Mouse (Mus musculus) midbrain, embryonic 12.5 days (tissue): ENCODE data around the gene Snx29. TPM values are rescaled to one million over a fixed set of nuclear protein-coding genes. Genes with fewer than 3 reads are reported as not detected.
"Not testable (repeated sequence)": the region's sequence is repeated elsewhere in the genome, so short reads cannot be mapped to it uniquely, and the experiment has no call there.

Experiments
- ATAC-seq: fragments of 200-750 bp; cut with Nextera tagmentation; 2 replicates; pipeline ENCODE4 v1.8.0; 2017; ENCODE audit warnings: low read depth, moderate TSS enrichment, moderate library complexity; ENCODE audit not compliant: low FRiP score
- H3K27ac ChIP-seq: fragments of 300-500 bp; sonication (generic); replicated peaks from 2 replicates; pipeline ENCODE4 v1.5.1; 2016; ENCODE audit warnings: mild to moderate bottlenecking
- H3K27me3 ChIP-seq: fragments of 300-500 bp; sonication (generic); 2 replicates; pipeline ENCODE4 v1.6.1; 2016; ENCODE audit warnings: mild to moderate bottlenecking
- H3K36me3 ChIP-seq: fragments of 300-500 bp; sonication (generic); 2 replicates; pipeline ENCODE4 v1.6.1; 2016
- H3K4me1 ChIP-seq: fragments of 300-500 bp; sonication (generic); 2 replicates; pipeline ENCODE4 v1.6.1; 2016
- H3K4me2 ChIP-seq: fragments of 300-500 bp; sonication (generic); replicated peaks from 2 replicates; pipeline ENCODE4 v1.6.1; 2016; ENCODE audit warnings: mild to moderate bottlenecking, moderate library complexity
- H3K4me3 ChIP-seq: fragments of 300-500 bp; sonication (generic); 2 replicates; pipeline ENCODE4 v1.5.1; 2016; ENCODE audit warnings: mild to moderate bottlenecking
- H3K9ac ChIP-seq: fragments of 300-500 bp; sonication (generic); replicated peaks from 2 replicates; pipeline ENCODE4 v1.6.1; 2016; ENCODE audit warnings: mild to moderate bottlenecking, moderate library complexity
- H3K9me3 ChIP-seq: fragments of 300-500 bp; sonication (generic); 2 replicates; pipeline ENCODE4 v1.6.1; 2016; ENCODE audit warnings: mild to moderate bottlenecking
- WGBS: fragments of 180-500 bp; shearing (Covaris S2); methylation state at CpG from one replicate; pipeline ENCODE4 v1.1.7; 2016; 5-methylcytosine and 5-hydroxymethylcytosine counted together
- polyA plus RNA-seq: library from polyadenylated mRNA; unstranded; fragments of >200 nt; fragmentation: Nextera tagmentation; extraction: Ambion mirVana; gene quantifications from 2 replicates; pipeline ENCODE4 v1.2.1, GENCODE M21; 2016

Snx29 gene
- polyA plus RNA-seq, 1 experiment from 2014 or later = 19.6 TPM

GRCm38 (mm10) chr16:11568601-11569000 is 245.9 kb downstream of the Snx29 start:
- Histone ChIP-seq H3K27ac (no peak overlapping the region), H3K27me3 (no peaks in the 10 kb centered on the region; the same call in 1 of the 2 replicates), H3K4me1 (0 out of 2 replicates have a peak, but pooled peaks cover 3% of the 10 kb centered on the region), H3K36me3 (no peaks in the 10 kb centered on the region), H3K4me2 (no peak overlapping the region), H3K9ac (no peak overlapping the region), H3K4me3 (no peak overlapping the region), H3K9me3 (no peaks in the 10 kb centered on the region)
- no peak for ATAC-seq

GRCm38 (mm10) chr16:11569127-11569526 is 246.4 kb downstream of the Snx29 start:
- Histone ChIP-seq H3K4me3 (no peak overlapping the region), H3K4me2 (no peak overlapping the region), H3K9me3 (no peaks in the 10 kb centered on the region), H3K36me3 (no peaks in the 10 kb centered on the region), H3K4me1 (no peaks in the 10 kb centered on the region), H3K27me3 (no peaks in the 10 kb centered on the region; the same call in 1 of the 2 replicates), H3K9ac (no peak overlapping the region), H3K27ac (no peak overlapping the region)
- no peak for ATAC-seq
- 74% methylated on average over 6 of the region's 6 CpGs for WGBS

DNA sequence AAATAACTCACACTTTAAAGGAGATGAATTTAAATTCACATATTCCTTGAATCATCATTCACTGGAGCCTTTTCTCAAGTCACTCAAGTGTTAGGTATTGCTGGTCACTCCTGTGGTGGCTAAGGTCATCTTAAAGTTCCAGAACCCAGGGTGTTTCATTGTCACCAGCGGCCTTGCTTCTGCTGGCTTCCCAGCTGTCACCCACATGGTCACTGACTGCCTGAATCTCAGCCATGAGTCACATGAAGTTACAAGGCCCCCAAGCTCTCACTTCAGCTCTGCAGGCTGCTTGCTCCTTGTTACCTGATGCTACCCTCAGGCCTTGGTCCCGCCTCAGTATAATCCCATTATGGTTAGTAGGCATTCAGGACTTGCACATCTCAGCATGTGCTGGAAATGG is 247.4 kb downstream of the Snx29 start:
- Histone ChIP-seq H3K4me2 (no peak overlapping the region), H3K4me3 (no peak overlapping the region), H3K36me3 (no peaks in the 10 kb centered on the region), H3K9me3 (no peaks in the 10 kb centered on the region), H3K9ac (no peak overlapping the region), H3K4me1 (no peaks in the 10 kb centered on the region), H3K27ac (no peak overlapping the region), H3K27me3 (no peaks in the 10 kb centered on the region; the same call in 1 of the 2 replicates)
- ATAC-seq = no peak
- 49% methylated on average over 2 of the region's 2 CpGs for WGBS

GRCm38 (mm10) chr16:11574517-11574916 is 251.8 kb downstream of the Snx29 start:
- ATAC-seq = no peak
- no peak overlapping the region for H3K4me3 ChIP-seq
- no peak overlapping the region for H3K27ac ChIP-seq
- H3K27me3 ChIP-seq = no peaks in the 10 kb centered on the region
- no peaks in the 10 kb centered on the region for H3K4me1 ChIP-seq
- no peaks in the 10 kb centered on the region for H3K9me3 ChIP-seq
- H3K9ac ChIP-seq = no peak overlapping the region
- no peaks in the 10 kb centered on the region for H3K36me3 ChIP-seq
- H3K4me2 ChIP-seq = no peak overlapping the region
- WGBS = 75% methylated on average over 3 of the region's 3 CpGs

DNA sequence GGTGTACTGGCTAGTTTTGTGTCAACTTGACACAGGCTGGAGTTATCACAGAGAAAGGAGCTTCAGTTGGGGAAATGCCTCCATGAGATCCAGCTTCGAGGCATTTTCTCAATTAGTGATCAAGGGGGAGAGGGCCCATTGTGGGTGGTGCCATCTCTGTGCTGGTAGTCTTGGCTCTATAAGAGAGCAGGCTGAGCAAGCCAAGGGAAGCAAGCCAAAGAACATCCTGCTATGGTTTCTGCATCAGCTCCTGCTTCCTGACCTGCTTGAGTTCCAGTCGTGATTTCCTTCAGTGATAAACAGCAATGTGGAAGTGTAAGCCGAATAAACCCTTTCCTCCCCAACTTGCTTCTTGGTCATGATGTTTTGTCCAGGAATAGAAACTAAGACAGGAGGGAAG is 253.0 kb downstream of the Snx29 start:
- not testable (repeated sequence) for H3K9ac ChIP-seq, H3K27ac ChIP-seq, H3K9me3 ChIP-seq, H3K4me1 ChIP-seq, H3K4me3 ChIP-seq, H3K4me2 ChIP-seq, H3K36me3 ChIP-seq, ATAC-seq, H3K27me3 ChIP-seq
- whole genome bisulfite sequencing = 73% methylated on average over 3 of the region's 3 CpGs

GRCm38 (mm10) chr16:11577541-11578255 is 255.0 kb downstream of the Snx29 start:
- ATAC-seq = no peak
- no peak overlapping the region for H3K4me2 ChIP-seq
- no peak overlapping the region for H3K9ac ChIP-seq
- no peak overlapping the region for H3K27ac ChIP-seq
- 76% methylated on average over 3 of the region's 3 CpGs for WGBS
- no peaks in the 10 kb centered on the region for H3K9me3 ChIP-seq
- no peaks in the 10 kb centered on the region for H3K4me1 ChIP-seq
- H3K4me3 ChIP-seq = no peak overlapping the region
- no peaks in the 10 kb centered on the region for H3K27me3 ChIP-seq
- no peaks in the 10 kb centered on the region for H3K36me3 ChIP-seq

DNA sequence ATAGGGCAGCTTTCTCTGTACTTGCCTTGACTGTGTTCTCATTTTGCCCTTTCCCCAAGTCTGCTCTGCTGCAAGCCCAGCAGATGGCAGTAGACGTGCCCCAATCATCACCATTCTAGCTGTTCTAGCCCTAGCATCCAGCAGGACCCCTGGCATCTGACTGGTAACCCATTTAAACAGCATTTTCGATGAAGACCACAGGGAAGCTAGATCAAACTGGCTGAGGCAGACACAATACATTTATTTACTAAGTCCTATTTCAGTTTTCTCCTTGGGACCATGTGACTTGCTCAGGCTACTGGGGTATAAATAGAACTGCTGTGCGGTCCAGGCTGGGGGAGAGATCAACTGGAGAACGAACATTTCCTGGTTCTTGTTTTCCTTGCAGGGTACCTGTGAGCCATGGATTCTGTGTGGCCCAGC is 257.0 kb downstream of the Snx29 start:
- Histone ChIP-seq H3K9ac (no peak overlapping the region), H3K9me3 (no peaks in the 10 kb centered on the region), H3K4me3 (no peak overlapping the region), H3K4me1 (no peaks in the 10 kb centered on the region), H3K27me3 (no peaks in the 10 kb centered on the region), H3K4me2 (no peak overlapping the region), H3K36me3 (no peaks in the 10 kb centered on the region), H3K27ac (no peak overlapping the region)
- peak; percentile 58; the same call in 1 of the 2 replicates for ATAC-seq
- WGBS = 57% methylated on average over 4 of the region's 4 CpGs

GRCm38 (mm10) chr16:11583941-11584639 is 261.4 kb downstream of the Snx29 start:
- H3K9ac ChIP-seq = no peak overlapping the region
- H3K27ac ChIP-seq = no peak overlapping the region
- H3K27me3 ChIP-seq = no peaks in the 10 kb centered on the region
- H3K4me2 ChIP-seq = no peak overlapping the region
- no peak for ATAC-seq
- WGBS = 91% methylated on average over 8 of the region's 8 CpGs
- no peaks in the 10 kb centered on the region for H3K36me3 ChIP-seq
- H3K4me3 ChIP-seq = no peak overlapping the region
- H3K9me3 ChIP-seq = no peaks in the 10 kb centered on the region
- H3K4me1 ChIP-seq = no peaks in the 10 kb centered on the region

DNA sequence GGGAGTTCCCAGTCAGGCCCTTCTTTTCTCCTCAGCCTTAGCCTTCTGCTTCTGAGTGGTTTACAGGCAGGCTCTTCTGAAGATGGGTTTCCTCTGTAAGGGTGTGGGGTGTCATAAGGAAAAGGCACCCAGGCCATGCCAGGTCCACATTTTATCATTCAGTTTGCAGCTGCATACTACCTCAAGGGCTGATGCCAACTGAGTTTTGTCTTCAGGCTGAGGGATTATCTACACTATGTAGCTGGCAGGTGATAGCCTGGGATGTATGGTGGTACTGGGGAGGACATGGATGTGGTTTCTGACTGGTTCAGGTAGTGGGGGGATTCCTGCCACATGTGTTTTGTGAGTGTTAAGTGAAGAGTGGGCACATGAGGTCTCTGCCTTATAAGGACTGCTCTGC is 266.0 kb downstream of the Snx29 start:
- no peaks in the 10 kb centered on the region for H3K27me3 ChIP-seq
- no peak overlapping the region for H3K27ac ChIP-seq
- H3K4me3 ChIP-seq = no peak overlapping the region
- H3K4me1 ChIP-seq = no peaks in the 10 kb centered on the region
- H3K9ac ChIP-seq = no peak overlapping the region
- no peak overlapping the region for H3K4me2 ChIP-seq
- ATAC-seq = no peak
- H3K36me3 ChIP-seq = no peaks in the 10 kb centered on the region
- no peaks in the 10 kb centered on the region for H3K9me3 ChIP-seq

DNA sequence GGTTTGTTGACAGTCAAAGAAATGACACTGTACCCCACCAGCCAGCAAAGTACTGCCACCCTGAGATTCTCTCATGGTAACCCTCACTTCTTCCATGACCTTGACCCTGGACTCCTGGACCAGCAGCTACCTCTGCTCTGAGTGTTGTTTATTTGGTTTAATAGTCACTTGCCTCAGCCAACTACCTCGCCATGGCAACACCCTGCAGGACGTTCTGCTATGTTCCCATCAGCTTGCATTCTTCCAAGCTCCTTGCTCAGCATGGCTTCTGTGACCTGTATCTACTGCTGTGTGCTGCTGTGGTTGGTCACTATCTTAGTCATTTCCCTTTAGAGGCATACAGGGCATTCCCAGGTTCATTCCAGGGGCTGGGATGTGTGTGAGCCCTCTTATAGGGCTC is 266.6 kb downstream of the Snx29 start:
- H3K36me3 ChIP-seq = no peaks in the 10 kb centered on the region
- WGBS = 54% methylated on average over 2 of the region's 2 CpGs

DNA sequence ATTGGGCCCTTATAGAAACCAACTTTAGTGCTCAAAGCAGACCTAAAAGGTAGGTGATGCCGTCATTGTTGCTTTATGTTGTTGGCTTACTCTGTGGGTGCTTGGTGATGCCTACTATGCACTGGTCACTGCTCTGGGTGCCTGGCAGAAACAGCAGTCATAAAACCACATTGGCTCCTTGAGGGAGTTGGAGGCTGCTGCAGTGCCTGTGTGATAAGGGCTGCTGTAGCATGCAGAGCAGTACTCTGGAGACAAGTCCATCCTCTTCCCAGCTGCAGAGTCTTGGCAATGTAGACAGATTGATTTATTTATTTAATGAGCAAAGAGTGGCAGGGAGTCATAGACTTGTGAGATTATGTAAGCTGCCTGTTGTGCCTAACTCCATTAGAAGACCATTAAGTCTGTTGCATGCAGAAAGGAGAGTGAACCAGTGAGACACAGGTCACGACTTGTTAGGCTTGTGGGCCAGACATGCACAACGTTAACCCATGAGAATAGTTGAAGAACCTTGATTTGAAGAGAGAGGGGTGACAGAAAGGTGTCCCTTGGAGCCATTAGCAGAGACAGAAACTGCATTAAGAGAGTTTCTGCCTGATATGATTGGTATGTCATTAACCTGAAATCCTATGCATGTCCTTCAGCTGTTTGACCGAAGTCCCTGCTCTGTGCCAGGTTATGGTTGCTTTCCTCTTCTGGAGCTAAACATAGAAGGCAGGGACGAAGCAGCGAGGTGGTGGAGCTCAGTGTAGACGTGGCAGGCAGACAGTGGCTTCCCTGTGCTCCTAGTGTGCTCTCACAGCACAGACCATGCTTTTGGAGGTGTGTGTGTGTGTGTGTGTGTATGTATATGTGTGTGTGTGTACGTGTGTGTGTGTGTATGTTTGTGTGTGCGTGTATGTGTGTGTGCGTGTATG is 267.3 kb downstream of the Snx29 start:
- WGBS = 86% methylated on average over 10 of the region's 10 CpGs
- Histone ChIP-seq H3K9me3 (no peaks in the 10 kb centered on the region), H3K4me3 (no peak overlapping the region), H3K27ac (no peak overlapping the region), H3K27me3 (no peaks in the 10 kb centered on the region), H3K9ac (no peak overlapping the region), H3K36me3 (no peaks in the 10 kb centered on the region), H3K4me2 (no peak overlapping the region), H3K4me1 (no peaks in the 10 kb centered on the region)
- ATAC-seq = no peak

More for the DNA sequence above, 266.6 kb downstream of the Snx29 start:
- Histone ChIP-seq H3K9me3 (no peaks in the 10 kb centered on the region), H3K4me1 (no peaks in the 10 kb centered on the region), H3K4me2 (no peak overlapping the region), H3K27ac (no peak overlapping the region), H3K4me3 (no peak overlapping the region), H3K27me3 (no peaks in the 10 kb centered on the region), H3K9ac (no peak overlapping the region)
- no peak for ATAC-seq

DNA sequence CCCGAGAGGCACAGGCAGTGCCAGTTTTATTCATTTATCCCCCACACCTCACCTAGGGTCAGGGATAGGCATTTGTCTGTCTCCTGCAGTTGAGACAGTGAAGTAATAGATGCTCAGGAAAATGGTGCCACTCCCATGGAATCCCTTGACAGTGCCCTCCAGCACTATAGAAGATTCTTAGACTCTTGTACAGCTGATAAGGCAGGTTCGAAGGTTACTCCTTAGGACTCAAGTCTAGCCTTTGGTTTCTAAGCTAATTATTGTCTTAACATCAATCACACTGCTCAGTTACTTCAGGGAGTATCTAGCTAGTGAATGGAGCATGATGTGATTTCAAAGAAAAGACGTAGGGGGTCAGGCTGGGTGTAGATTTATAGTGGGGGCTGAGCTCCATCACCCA is 273.9 kb downstream of the Snx29 start:
- Histone ChIP-seq H3K9me3 (no peaks in the 10 kb centered on the region), H3K4me2 (no peak overlapping the region), H3K9ac (no peak overlapping the region), H3K27ac (no peak overlapping the region), H3K36me3 (no peaks in the 10 kb centered on the region), H3K4me3 (no peak overlapping the region), H3K27me3 (no peaks in the 10 kb centered on the region), H3K4me1 (no peaks in the 10 kb centered on the region)
- ATAC-seq = no peak
- WGBS = 95% methylated on average over 3 of the region's 3 CpGs
